Mouse (Mus musculus) spleen, postnatal 14 days (tissue): ENCODE data around the gene Pttg1ip.
A peak's percentile ranks its signal among the peaks of the same experiment; 100 is the strongest.

Experiments used
- DNase-seq, 2 experiments: peaks; one replicate each; pipeline ENCODE4 v3.0.0; 2021 to 2022; ENCODE audit warnings: low spot score in 2 of 2

The Pttg1ip gene

GRCm38 (mm10) chr10:77569481-77569880 lies 12.0 kb upstream of the Pttg1ip start:
- DNase-seq = no peak

- no peak for DNase-seq
These were observed 11.4 kb upstream of the Pttg1ip start for GRCm38 (mm10) chr10:77569973-77570658.

- DNase-seq = no peak
These were observed 9.3 kb upstream of the Pttg1ip start for GRCm38 (mm10) chr10:77572225-77572624.

GRCm38 (mm10) chr10:77573162-77573561 lies 8.4 kb upstream of the Pttg1ip start:
- no peak for DNase-seq

GRCm38 (mm10) chr10:77580027-77580920 lies 1.2 kb upstream of the Pttg1ip start:
- DNase-seq = no peak

GRCm38 (mm10) chr10:77581023-77581407 lies 505 bp upstream of the Pttg1ip start:
- no peak for DNase-seq

- DNase-seq = no peak
These were observed 732 bp downstream of the Pttg1ip start for GRCm38 (mm10) chr10:77582285-77582618.

- DNase-seq = no peak
These were observed 2.4 kb downstream of the Pttg1ip start for GRCm38 (mm10) chr10:77583795-77584422.

- no peak for DNase-seq
These were observed 5.1 kb downstream of the Pttg1ip start for GRCm38 (mm10) chr10:77586637-77587036.

- DNase-seq = no peak
These were observed 5.7 kb downstream of the Pttg1ip start for GRCm38 (mm10) chr10:77587091-77587775.

- no peak for DNase-seq
These were observed 6.5 kb downstream of the Pttg1ip start for GRCm38 (mm10) chr10:77588036-77588435.

GRCm38 (mm10) chr10:77589117-77589516 lies 7.6 kb downstream of the Pttg1ip start:
- no peak for DNase-seq

GRCm38 (mm10) chr10:77589749-77590148 lies 8.2 kb downstream of the Pttg1ip start:
- no peak for DNase-seq

- peak; percentile 54 to 61 for DNase-seq
These were observed 9.3 kb downstream of the Pttg1ip start for GRCm38 (mm10) chr10:77590812-77591211.

GRCm38 (mm10) chr10:77591546-77591945 lies 10.0 kb downstream of the Pttg1ip start:
- no peak for DNase-seq

- no peak for DNase-seq
These were observed 14.5 kb downstream of the Pttg1ip start for GRCm38 (mm10) chr10:77596060-77596459.

- DNase-seq = no peak
These were observed 21.5 kb downstream of the Pttg1ip start for GRCm38 (mm10) chr10:77603021-77603420.

- no peak for DNase-seq
These were observed 22.6 kb downstream of the Pttg1ip start for GRCm38 (mm10) chr10:77604111-77604510.

- no peak for DNase-seq
These were observed 23.4 kb downstream of the Pttg1ip start for GRCm38 (mm10) chr10:77604958-77605357.

GRCm38 (mm10) chr10:77605368-77605767 lies 23.8 kb downstream of the Pttg1ip start:
- no peak for DNase-seq

- DNase-seq = peak; percentile 99 to 100
These were observed 24.6 kb downstream of the Pttg1ip start, which contains the start of the genes Sumo3 and Gm49325 for GRCm38 (mm10) chr10:77605908-77606826. TSS of gene Sumo3 (plus strand) at chr10:77606097. TSS of gene Gm49325 (plus strand) at chr10:77606197.
